Mouse (Mus musculus) colon, adult 2 months (tissue): ENCODE data around the gene H2-Q7. TPM values are rescaled to one million over a fixed set of nuclear protein-coding genes. Genes with fewer than 3 reads are reported as not detected.

ENCODE experiments used
- polyA plus RNA-seq: library from polyadenylated mRNA; depleted of rRNA; stranded (reverse); fragments of >200 nt; gene quantifications from 2 replicates; pipeline ENCODE4 v1.2.3, GENCODE M21; 2012; rRNA removed

The H2-Q7 gene
- 50.6 and 57.2 TPM in 2 replicates for polyA plus RNA-seq

DNA sequence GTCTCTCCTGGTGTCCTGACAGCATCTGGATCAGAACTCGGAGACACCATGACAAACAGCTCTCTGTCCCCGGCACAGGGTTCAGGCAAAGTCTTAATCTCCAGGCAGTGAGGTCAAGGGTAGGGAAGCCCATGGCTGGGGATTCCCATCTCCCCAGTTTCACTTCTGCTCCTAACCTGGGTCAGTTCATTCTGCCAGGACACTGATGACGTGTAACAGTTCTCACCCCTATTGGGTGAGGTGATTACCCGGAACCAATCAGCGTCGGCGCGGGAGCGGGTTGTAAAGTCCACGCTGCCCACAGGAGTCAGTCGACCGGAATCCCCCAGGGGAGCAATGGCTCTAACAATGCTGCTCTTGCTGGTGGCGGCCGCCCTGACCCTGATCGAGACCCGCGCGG is at the start of gene H2-Q7:
TSS of gene H2-Q7 (plus strand) at position 271 of the 400 bp plus-strand sequence.

DNA sequence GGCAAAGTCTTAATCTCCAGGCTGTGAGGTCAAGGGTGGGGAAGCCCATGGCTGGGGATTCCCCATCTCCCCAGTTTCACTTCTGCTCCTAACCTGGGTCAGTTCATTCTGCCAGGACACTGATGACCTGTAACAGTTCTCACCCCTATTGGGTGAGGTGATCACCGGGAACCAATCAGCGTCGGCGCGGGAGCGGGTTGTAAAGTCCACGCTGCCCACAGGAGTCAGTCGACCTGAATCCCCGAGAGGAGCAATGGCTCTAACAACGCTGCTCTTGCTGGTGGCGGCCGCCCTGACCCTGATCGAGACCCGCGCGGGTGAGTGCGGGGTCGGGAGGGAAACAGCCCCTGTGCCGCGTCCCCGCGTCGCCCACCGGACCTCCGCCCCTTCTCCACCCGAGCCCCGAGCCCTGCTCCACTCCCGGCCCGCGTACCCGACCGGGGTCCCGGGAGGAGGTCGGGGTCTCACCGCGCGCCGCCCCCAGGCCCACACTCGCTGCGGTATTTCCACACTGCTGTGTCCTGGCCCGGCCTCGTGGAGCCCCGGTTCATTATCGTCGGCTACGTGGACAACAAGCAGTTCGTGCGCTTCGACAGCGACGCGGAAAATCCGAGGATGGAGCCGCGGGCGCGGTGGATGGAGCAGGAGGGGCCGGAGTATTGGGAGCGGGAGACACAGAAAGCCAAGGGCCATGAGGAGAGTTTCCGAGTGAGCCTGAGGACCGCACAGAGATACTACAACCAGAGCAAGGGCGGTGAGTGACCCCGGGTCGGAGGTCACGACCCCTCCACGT is 14.1 kb upstream of the H2-Q7 start, which contains the start of gene H2-Q6:
TSS of gene H2-Q6 (plus strand) at position 227 of the 793 bp plus-strand sequence.

DNA sequence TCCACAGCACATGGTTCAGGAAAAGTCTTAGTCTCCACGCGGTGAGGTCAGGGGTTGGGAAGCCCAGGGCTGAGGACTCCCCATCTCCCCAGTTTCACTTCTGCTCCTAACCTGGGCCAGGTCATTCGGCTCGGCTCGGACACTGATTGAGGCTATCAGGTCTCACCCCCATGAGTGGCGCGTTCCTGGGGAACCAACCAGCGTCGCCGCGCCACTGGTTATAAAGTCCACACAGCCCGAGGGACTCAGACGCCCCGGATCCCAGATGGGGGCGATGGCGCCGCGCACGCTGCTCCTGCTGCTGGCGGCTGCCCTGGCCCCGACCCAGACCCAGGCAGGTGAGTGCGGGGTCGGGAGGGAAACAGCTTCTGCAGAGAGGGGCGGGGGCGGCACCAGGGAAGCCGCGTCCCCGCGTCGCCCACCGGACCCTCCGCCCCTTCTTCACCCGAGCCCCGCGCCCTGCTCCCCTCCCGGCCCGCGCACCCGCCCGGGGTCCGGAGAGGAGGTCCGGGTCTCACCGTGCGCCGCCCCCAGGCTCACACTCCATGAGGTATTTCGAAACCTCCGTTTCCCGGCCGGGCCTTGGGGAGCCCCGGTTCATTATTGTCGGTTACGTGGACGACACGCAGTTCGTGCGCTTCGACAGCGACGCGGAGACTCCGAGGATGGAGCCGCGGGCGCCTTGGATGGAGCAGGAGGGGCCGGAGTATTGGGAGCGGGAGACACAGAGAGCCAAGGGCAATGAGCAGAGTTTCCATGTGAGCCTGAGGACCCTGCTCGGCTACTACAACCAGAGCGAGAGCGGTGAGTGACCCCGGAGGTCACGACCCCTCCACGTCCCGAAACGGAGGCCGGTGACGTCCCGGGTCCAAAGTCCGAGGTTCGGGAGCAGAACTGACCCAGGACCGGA is 31.1 kb downstream of the H2-Q7 start, which contains the start of gene H2-Q10:
TSS of gene H2-Q10 (plus strand) at position 248 of the 910 bp plus-strand sequence.

Other genes starting within 250 kb of the H2-Q7 start
- gene Ltb, start 244.7 kb upstream of the H2-Q7 start, polyA plus RNA-seq, result 20.1 and 22.9 TPM in 2 replicates
- 1.3 TPM in 2 replicates for gene Tnf, start 237.1 kb upstream of the H2-Q7 start, polyA plus RNA-seq
- gene Lta, start 233.8 kb upstream of the H2-Q7 start, polyA plus RNA-seq, result 1.4 and 1.8 TPM in 2 replicates
- gene Gm16181, start 218.3 kb upstream of the H2-Q7 start, polyA plus RNA-seq, result not detected in 2 replicates
- gene Atp6v1g2, start 205.5 kb upstream of the H2-Q7 start, polyA plus RNA-seq, result 4.6 and 5.1 TPM in 2 replicates
- gene Nfkbil1, start 203.4 kb upstream of the H2-Q7 start, polyA plus RNA-seq, result 28.9 and 34.5 TPM in 2 replicates
- 211 and 238 TPM in 2 replicates for gene Ddx39b, start 197.4 kb upstream of the H2-Q7 start, polyA plus RNA-seq
- gene H2-D1, start 176.4 kb upstream of the H2-Q7 start, polyA plus RNA-seq, result 837 and 1,001 TPM in 2 replicates
- gene H2-Q1, start 118.8 kb upstream of the H2-Q7 start, polyA plus RNA-seq, result 5.1 and 9.8 TPM in 2 replicates
- 95.5 and 141 TPM in 2 replicates for gene H2-Q2, start 96.9 kb upstream of the H2-Q7 start, polyA plus RNA-seq
- 71.8 and 75.3 TPM in 2 replicates for gene H2-Q4, start 59.5 kb upstream of the H2-Q7 start, polyA plus RNA-seq
- 18.5 and 18.8 TPM in 2 replicates for gene H2-Q6, start 14.3 kb upstream of the H2-Q7 start, polyA plus RNA-seq
- gene H2-Q10, start 30.9 kb downstream of the H2-Q7 start, polyA plus RNA-seq, result 8.0 and 8.1 TPM in 2 replicates
- not detected in 2 replicates for gene Pou5f1, start 66.9 kb downstream of the H2-Q7 start, polyA plus RNA-seq
- 16.9 and 18.7 TPM in 2 replicates for gene Tcf19, start 77.7 kb downstream of the H2-Q7 start, polyA plus RNA-seq
- gene Cchcr1, start 77.9 kb downstream of the H2-Q7 start, polyA plus RNA-seq, result 12.2 and 13.5 TPM in 2 replicates
- 0.14 and 0.29 TPM in 2 replicates for gene Psors1c2, start 94.0 kb downstream of the H2-Q7 start, polyA plus RNA-seq
- gene Cdsn, start 113.0 kb downstream of the H2-Q7 start, polyA plus RNA-seq, result 1.9 and 2.1 TPM in 2 replicates
- gene 2300002M23Rik, start 128.3 kb downstream of the H2-Q7 start, polyA plus RNA-seq, result not detected in 2 replicates
- not detected in 2 replicates for gene Sfta2, start 162.4 kb downstream of the H2-Q7 start, polyA plus RNA-seq
- gene Gm9573, start 187.5 kb downstream of the H2-Q7 start, polyA plus RNA-seq, result not detected in 2 replicates
- not detected in 2 replicates for gene Mucl3, start 204.5 kb downstream of the H2-Q7 start, polyA plus RNA-seq
- gene Vars2, start 228.4 kb downstream of the H2-Q7 start, polyA plus RNA-seq, result 43.1 and 46.7 TPM in 2 replicates
- gene Gtf2h4, start 234.6 kb downstream of the H2-Q7 start, polyA plus RNA-seq, result 25.7 and 30.4 TPM in 2 replicates